Mouse (Mus musculus) heart, embryonic 11.5 days (tissue): ENCODE measurements around the gene Zfp385b. TPM values are rescaled to one million over a fixed set of nuclear protein-coding genes. Genes with fewer than 3 reads are reported as not detected.

ENCODE experiments used
- ATAC-seq: fragments of 200-750 bp; cut with Nextera tagmentation; replicated peaks from 2 replicates; pipeline ENCODE4 v1.8.0; 2017; ENCODE audit warnings: moderate library complexity; ENCODE audit not compliant: insufficient number of reproducible peaks, low FRiP score, low TSS enrichment
- H3K27ac ChIP-seq: fragments of 300-500 bp; sonication (generic); 2 replicates; pipeline ENCODE4 v1.5.1; 2014; ENCODE audit warnings: mild to moderate bottlenecking, low read depth, low read length
- H3K27me3 ChIP-seq: fragments of 300-500 bp; sonication (generic); 2 replicates; pipeline ENCODE4 v1.6.1; 2014; ENCODE audit warnings: mild to moderate bottlenecking, low read length, mixed read lengths; ENCODE audit not compliant: control insufficient read depth, insufficient read depth
- H3K36me3 ChIP-seq: fragments of 300-500 bp; sonication (generic); 2 replicates; pipeline ENCODE4 v1.6.1; 2014; ENCODE audit warnings: mild to moderate bottlenecking, low read length, moderate library complexity, mixed read lengths; ENCODE audit not compliant: control insufficient read depth, insufficient read depth
- H3K4me1 ChIP-seq: fragments of 300-500 bp; sonication (generic); 2 replicates; pipeline ENCODE4 v1.6.1; 2014; ENCODE audit warnings: low read length; ENCODE audit not compliant: control insufficient read depth, insufficient read depth
- H3K4me2 ChIP-seq: fragments of 300-500 bp; sonication (generic); 2 replicates; pipeline ENCODE4 v1.6.1; 2014; ENCODE audit warnings: mild to moderate bottlenecking, moderate library complexity
- H3K4me3 ChIP-seq: fragments of 300-500 bp; sonication (generic); 2 replicates; pipeline ENCODE4 v1.5.1; 2014; ENCODE audit warnings: low read depth, low read length
- H3K9ac ChIP-seq: fragments of 300-500 bp; sonication (generic); 2 replicates; pipeline ENCODE4 v1.6.1; 2014; ENCODE audit warnings: mild to moderate bottlenecking, low read depth, low read length, moderate library complexity
- H3K9me3 ChIP-seq: fragments of 300-500 bp; sonication (generic); replicated peaks from 2 replicates; pipeline ENCODE4 v1.6.1; 2016; ENCODE audit warnings: low read length; ENCODE audit not compliant: control insufficient read depth
- WGBS: fragments of 180-500 bp; shearing (Covaris S2); extraction: QIAGEN DNeasy Blood & Tissue Kit; methylation state at CpG from one replicate; pipeline ENCODE4 v1.1.7; 2014; ENCODE audit not compliant: insufficient replicate concordance; 5-methylcytosine and 5-hydroxymethylcytosine counted together
- polyA plus RNA-seq: library from polyadenylated mRNA; unstranded; fragments of >200 nt; fragmentation: Nextera tagmentation; extraction: Ambion mirVana; gene quantifications from 2 replicates; pipeline ENCODE4 v1.2.1, GENCODE M21; 2014

Gene Zfp385b
- polyA plus RNA-seq, 1 experiment from 2014 or later, result 3.8 TPM

- no peaks in the 10 kb centered on the region for H3K4me1 ChIP-seq
- H3K9ac ChIP-seq, result no peak overlapping the region
- no peak for ATAC-seq
- no peaks in the 10 kb centered on the region for H3K36me3 ChIP-seq
- no peak overlapping the region for H3K4me2 ChIP-seq
- H3K27me3 ChIP-seq, result no peaks in the 10 kb centered on the region
- 85% methylated on average over 4 of the region's 4 CpGs for WGBS
- no peaks in the 10 kb centered on the region for H3K9me3 ChIP-seq
- no peak overlapping the region for H3K4me3 ChIP-seq
- H3K27ac ChIP-seq, result no peak overlapping the region
Measured at GRCm38 (mm10) chr2:77618686-77619085, 200.8 kb downstream of the Zfp385b start.

- no peaks in the 10 kb centered on the region for H3K9me3 ChIP-seq
- H3K4me2 ChIP-seq, result no peak overlapping the region
- ATAC-seq, result no peak
- 75% methylated on average over 7 of the region's 7 CpGs for whole genome bisulfite sequencing
- H3K27ac ChIP-seq, result no peak overlapping the region
- H3K4me1 ChIP-seq, result 0 out of 2 replicates have a peak, but pooled peaks cover 5% of the 10 kb centered on the region
- H3K4me3 ChIP-seq, result no peak overlapping the region
- H3K27me3 ChIP-seq, result no peaks in the 10 kb centered on the region
- no peak overlapping the region for H3K9ac ChIP-seq
- H3K36me3 ChIP-seq, result no peaks in the 10 kb centered on the region
Measured at GRCm38 (mm10) chr2:77610303-77610991, 209.0 kb downstream of the Zfp385b start.

- Histone ChIP-seq H3K4me3 (no peak overlapping the region), H3K4me2 (no peak overlapping the region), H3K27ac (no peak overlapping the region), H3K4me1 (0 out of 2 replicates have a peak, but pooled peaks cover 5% of the 10 kb centered on the region), H3K9ac (no peak overlapping the region), H3K36me3 (no peaks in the 10 kb centered on the region), H3K9me3 (no peaks in the 10 kb centered on the region), H3K27me3 (no peaks in the 10 kb centered on the region)
- 79% methylated on average over 5 of the region's 5 CpGs for WGBS
- ATAC-seq, result no peak
Measured at GRCm38 (mm10) chr2:77609452-77609851, 210.0 kb downstream of the Zfp385b start.

- 39% methylated on average over 4 of the region's 4 CpGs for WGBS
- H3K4me1 ChIP-seq, result 0 out of 2 replicates have a peak, but pooled peaks cover 5% of the 10 kb centered on the region
- no peak for ATAC-seq
Measured at GRCm38 (mm10) chr2:77608666-77609065, 210.8 kb downstream of the Zfp385b start.

GRCm38 (mm10) chr2:77593461-77593860 lies 226.0 kb downstream of the Zfp385b start:
- H3K4me1 ChIP-seq, result peaks cover 2% of the 10 kb centered on the region; the same call in 1 of the 2 replicates
- no peak overlapping the region for H3K27ac ChIP-seq
- no peaks in the 10 kb centered on the region for H3K27me3 ChIP-seq
- no peak overlapping the region for H3K4me3 ChIP-seq
- ATAC-seq, result no peak
- H3K9me3 ChIP-seq, result no peaks in the 10 kb centered on the region
- no peak overlapping the region for H3K9ac ChIP-seq
- H3K36me3 ChIP-seq, result no peaks in the 10 kb centered on the region
- no peak overlapping the region for H3K4me2 ChIP-seq
- WGBS, result 76% methylated on average over 7 of the region's 7 CpGs

More at GRCm38 (mm10) chr2:77608666-77609065, 210.8 kb downstream of the Zfp385b start:
- no peaks in the 10 kb centered on the region for H3K36me3 ChIP-seq
- H3K27me3 ChIP-seq, result no peaks in the 10 kb centered on the region
- H3K4me2 ChIP-seq, result no peak overlapping the region
- no peak overlapping the region for H3K9ac ChIP-seq
- no peak overlapping the region for H3K4me3 ChIP-seq
- no peak overlapping the region for H3K27ac ChIP-seq
- no peaks in the 10 kb centered on the region for H3K9me3 ChIP-seq

- H3K4me3 ChIP-seq, result no peak overlapping the region
- H3K27me3 ChIP-seq, result no peaks in the 10 kb centered on the region
- no peak overlapping the region for H3K9ac ChIP-seq
- H3K4me2 ChIP-seq, result no peak overlapping the region
- no peaks in the 10 kb centered on the region for H3K36me3 ChIP-seq
- no peak overlapping the region for H3K27ac ChIP-seq
- no peaks in the 10 kb centered on the region for H3K9me3 ChIP-seq
- WGBS, result 80% methylated on average over 6 of the region's 6 CpGs
- peaks cover 2% of the 10 kb centered on the region; the same call in 1 of the 2 replicates for H3K4me1 ChIP-seq
- no peak for ATAC-seq
Measured at GRCm38 (mm10) chr2:77592525-77592924, 226.9 kb downstream of the Zfp385b start.

GRCm38 (mm10) chr2:77589205-77589901 lies 230.1 kb downstream of the Zfp385b start:
- 75% methylated on average over 12 of the region's 12 CpGs for WGBS
- Histone ChIP-seq H3K36me3 (no peaks in the 10 kb centered on the region), H3K27ac (no peak overlapping the region), H3K4me3 (no peak overlapping the region), H3K9ac (no peak overlapping the region), H3K4me2 (no peak overlapping the region), H3K9me3 (no peaks in the 10 kb centered on the region; the same call in 1 of the 2 replicates), H3K27me3 (no peaks in the 10 kb centered on the region), H3K4me1 (peaks cover 2% of the 10 kb centered on the region; the same call in 1 of the 2 replicates)
- ATAC-seq, result no peak

- Histone ChIP-seq H3K9me3 (no peaks in the 10 kb centered on the region; the same call in 1 of the 2 replicates), H3K4me3 (no peak overlapping the region), H3K9ac (no peak overlapping the region), H3K4me2 (no peak overlapping the region), H3K27ac (no peak overlapping the region), H3K36me3 (no peaks in the 10 kb centered on the region), H3K27me3 (no peaks in the 10 kb centered on the region), H3K4me1 (peaks cover 2% of the 10 kb centered on the region; the same call in 1 of the 2 replicates)
- WGBS, result 75% methylated on average over 4 of the region's 4 CpGs
- ATAC-seq, result no peak
Measured at GRCm38 (mm10) chr2:77587387-77587786, 232.1 kb downstream of the Zfp385b start.
